Mouse (Mus musculus): ENCODE measurements at regions not wholly inside any gene's neighbourhood (a gene's known extent, or its start where the extent isn't known, plus 50 kb on each side); places are given as distances from the start of the nearest gene placed in this dataset.

DNA sequence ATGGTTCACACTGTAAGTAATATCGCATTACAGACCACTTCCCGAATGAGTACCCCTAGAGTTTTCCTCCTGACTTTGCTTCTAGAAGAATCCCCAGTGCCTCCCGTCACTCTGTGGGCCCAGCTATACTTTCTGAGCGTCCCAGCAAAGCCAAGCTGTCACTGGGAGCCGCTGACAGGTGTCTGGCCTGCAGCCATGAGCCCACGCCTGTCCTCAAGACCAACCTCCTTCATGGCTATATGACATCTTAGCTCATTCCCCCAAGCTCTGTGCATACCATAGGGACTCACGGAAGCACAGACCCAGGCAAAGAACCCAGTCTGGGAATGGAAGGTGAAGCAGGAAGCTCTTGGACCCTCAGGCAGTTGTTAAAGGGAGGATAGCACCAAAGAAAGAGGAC is 55.3 kb upstream of the Rgma start:
- DNase-seq (ENCODE audit: extremely low spot score) = no peak

- DNase-seq (ENCODE audit: extremely low spot score) = no peak
Observed at GRCm38 (mm10) chr7:73322466-73323151, 52.7 kb upstream of the Rgma start.

DNA sequence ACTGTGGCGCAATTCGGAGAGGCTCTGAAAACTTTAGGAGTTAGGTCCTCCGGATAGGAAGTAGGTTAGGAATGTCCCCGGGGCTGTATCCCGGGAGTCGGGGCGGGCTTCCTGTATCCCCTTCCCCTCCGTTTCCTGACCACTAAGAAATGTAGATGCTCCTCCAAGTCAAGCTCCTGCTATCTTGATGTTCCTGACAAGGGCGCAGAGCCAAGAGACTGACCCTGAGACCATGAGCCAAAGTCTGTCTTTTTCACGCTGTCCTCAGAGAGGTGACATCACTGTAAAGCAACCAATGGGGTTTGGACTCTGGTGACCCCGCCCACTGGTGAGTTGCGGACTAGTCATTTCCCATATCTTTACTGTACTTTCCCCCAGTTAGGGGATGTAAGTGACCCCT is 51.8 kb upstream of the Rgma start:
- no peak for DNase-seq (ENCODE audit: extremely low spot score)

GRCm38 (mm10) chr7:73325503-73325902 is 49.8 kb upstream of the Rgma start:
- DNase-seq (ENCODE audit: extremely low spot score) = no peak
